Comparison of ENCODE assay signal across 10 mouse cellular contexts in the genomic region with DNA sequence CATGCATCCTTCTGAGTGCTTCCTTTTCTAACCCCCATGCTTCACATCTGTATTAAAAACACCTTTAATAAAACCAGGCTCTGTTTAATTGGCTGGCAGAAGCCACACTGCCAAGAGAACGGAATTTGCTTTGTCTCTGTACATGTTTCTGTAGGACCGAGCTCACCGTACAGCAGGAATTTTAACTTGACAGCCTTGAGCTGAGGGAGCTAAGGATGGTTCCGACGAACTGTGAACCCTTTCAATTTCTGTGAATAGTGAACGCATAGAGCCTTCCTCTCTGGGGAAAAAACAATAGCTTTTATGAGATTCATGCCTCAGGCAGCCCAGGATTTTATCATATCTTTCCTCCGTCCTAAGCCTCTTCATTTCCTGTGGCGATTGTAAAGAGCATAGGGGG. TPM values are rescaled to one million over a fixed set of nuclear protein-coding genes. Genes with fewer than 3 reads are reported as not detected.
DNase-seq lines count a peak whose midpoint lies in the region; ATAC-seq and TF ChIP-seq lines count a peak whose summit lies in the region.
"Had no signal": no experiment of that assay in that cellular context is flagged by ENCODE, and none has a peak within 500 bp of the region (broad histone marks: within the 10 kb centered on the region; RNA-seq: fewer than 3 reads in every experiment).

No protein-coding gene starts in this region.

- TF ChIP-seq CTCF in lung, postnatal 0 days (IDR thresholded peaks at IDR 0.05): no peak

- no peaks in the 10 kb centered on the region for H3K9me3 ChIP-seq in heart, embryonic 13.5 days
- H3K9me3 ChIP-seq in lung, postnatal 0 days (ENCODE audit: low read length): no peaks in the 10 kb centered on the region
- no peaks in the 10 kb centered on the region for H3K9me3 ChIP-seq in limb, embryonic 12.5 days
- H3K9me3 ChIP-seq in stomach, embryonic 14.5 days (ENCODE audit: control insufficient read depth, low read depth, low read length): no peaks in the 10 kb centered on the region

- no peaks in the 10 kb centered on the region for H3K36me3 ChIP-seq in heart, embryonic 13.5 days
- H3K36me3 ChIP-seq in lung, postnatal 0 days (ENCODE audit: insufficient read depth, low read length): no peaks in the 10 kb centered on the region
- no peaks in the 10 kb centered on the region for H3K36me3 ChIP-seq in limb, embryonic 12.5 days
- no peaks in the 10 kb centered on the region for H3K36me3 ChIP-seq in stomach, embryonic 14.5 days (ENCODE audit: control insufficient read depth, insufficient read depth, low read length)

- peak overlapping the region; percentile 61 for H3K9ac ChIP-seq in heart, embryonic 13.5 days
- H3K9ac ChIP-seq in lung, postnatal 0 days (replicated peaks; ENCODE audit: low read depth): no peak overlapping the region
- H3K9ac ChIP-seq in limb, embryonic 12.5 days (replicated peaks): no peak overlapping the region
- H3K9ac ChIP-seq in stomach, embryonic 14.5 days (replicated peaks; ENCODE audit: low read depth, low read length): no peak overlapping the region

- no peak for TF ChIP-seq EP300 in lung, postnatal 0 days (IDR thresholded peaks at IDR 0.05)

- H3K4me1 ChIP-seq in heart, embryonic 13.5 days: peaks cover 13% of the 10 kb centered on the region
- H3K4me1 ChIP-seq in lung, postnatal 0 days (ENCODE audit: insufficient read depth, low read depth, low read length): no peaks in the 10 kb centered on the region; the same call in 1 of the 2 replicates
- H3K4me1 ChIP-seq in limb, embryonic 12.5 days (replicated peaks): peaks cover 10% of the 10 kb centered on the region; the same call in 1 of the 2 replicates
- no peaks in the 10 kb centered on the region; the same call in 1 of the 2 replicates for H3K4me1 ChIP-seq in stomach, embryonic 14.5 days (ENCODE audit: control insufficient read depth, insufficient read depth, low read length)

- no peak for DNase-seq in heart, adult 9 months (ENCODE audit: low spot score in 2 of 2)
- no peak for DNase-seq in lung, postnatal 0 days (ENCODE audit: low spot score)
- no peak for DNase-seq in lung, adult 18-20 months
- no peak for DNase-seq in cerebellum, adult 11-12 months
- no peak for DNase-seq in embryo, embryonic 10.5 days (ENCODE audit: low spot score)
- DNase-seq: thymus, adult 18-20 months had no signal

- H3K27me3 ChIP-seq in heart, embryonic 13.5 days (replicated peaks): peaks cover 24% of the 10 kb centered on the region
- no peaks in the 10 kb centered on the region for H3K27me3 ChIP-seq in lung, postnatal 0 days (replicated peaks; ENCODE audit: insufficient read depth, low read length)
- peaks cover 7% of the 10 kb centered on the region for H3K27me3 ChIP-seq in limb, embryonic 12.5 days
- no peaks in the 10 kb centered on the region for H3K27me3 ChIP-seq in stomach, embryonic 14.5 days (ENCODE audit: control insufficient read depth, insufficient read depth, low read length)

- H3K4me2 ChIP-seq in heart, embryonic 13.5 days: peak overlapping the region; percentile 65
- 0 out of 2 replicates have a peak overlapping the region, but pooled peaks have one; percentile 20 for H3K4me2 ChIP-seq in lung, postnatal 0 days (replicated peaks; ENCODE audit: low read depth, low read length)
- H3K4me2 ChIP-seq in limb, embryonic 12.5 days: peak overlapping the region; percentile 36
- H3K4me2 ChIP-seq in stomach, embryonic 14.5 days (replicated peaks; ENCODE audit: low read depth, low read length): peak overlapping the region; percentile 17; the same call in 1 of the 2 replicates

- ATAC-seq in heart, embryonic 13.5 days (ENCODE audit: extremely low read depth, insufficient number of reproducible peaks, low FRiP score, low TSS enrichment): no peak
- ATAC-seq in lung, postnatal 0 days: no peak
- ATAC-seq in limb, embryonic 12.5 days (ENCODE audit: insufficient number of reproducible peaks, insufficient read depth, low FRiP score, low TSS enrichment, low read depth): no peak
- no peak for ATAC-seq in stomach, embryonic 14.5 days (ENCODE audit: insufficient number of reproducible peaks, insufficient read depth, low FRiP score, low read depth)

- 35% methylated on average over 8 of the region's 8 CpGs for WGBS in heart, embryonic 13.5 days
- WGBS in lung, postnatal 0 days: 39% methylated on average over 8 of the region's 8 CpGs
- 55% methylated on average over 8 of the region's 8 CpGs for WGBS in limb, embryonic 12.5 days
- 37% methylated on average over 8 of the region's 8 CpGs for WGBS in stomach, embryonic 14.5 days

- peak overlapping the region; percentile 49; the same call in 1 of the 2 replicates for H3K27ac ChIP-seq in heart, embryonic 13.5 days (replicated peaks)
- no peak overlapping the region for H3K27ac ChIP-seq in lung, postnatal 0 days (ENCODE audit: low read length)
- no peak overlapping the region for H3K27ac ChIP-seq in limb, embryonic 12.5 days
- H3K27ac ChIP-seq in stomach, embryonic 14.5 days (ENCODE audit: low read length): no peak overlapping the region

- H3K4me3 ChIP-seq in heart, embryonic 13.5 days: peak overlapping the region; percentile 33
- no peak overlapping the region for H3K4me3 ChIP-seq in lung, postnatal 0 days (ENCODE audit: low read depth, low read length)
- H3K4me3 ChIP-seq in limb, embryonic 12.5 days (replicated peaks): no peak overlapping the region
- no peak overlapping the region for H3K4me3 ChIP-seq in stomach, embryonic 14.5 days (ENCODE audit: low read depth, low read length)

RNA-seq across cellular contexts. Expression of a gene that starts 5.6 kb away (rescaled TPM):
- 0.31 and 0.32 TPM in 2 replicates for polyA plus RNA-seq in heart, embryonic 13.5 days (2015; fragmentation: Nextera tagmentation; extraction: Ambion mirVana)
- polyA plus RNA-seq in lung, postnatal 0 days (2015; fragmentation: Nextera tagmentation; extraction: Ambion mirVana): 0.08 and 0.17 TPM in 2 replicates
- 0.69 and 0.78 TPM in 2 replicates for polyA plus RNA-seq in limb, embryonic 12.5 days (2016; fragmentation: Nextera tagmentation; extraction: Ambion mirVana)
- 2.6 and 2.7 TPM in 2 replicates for polyA plus RNA-seq in stomach, embryonic 14.5 days (2014; fragmentation: Nextera tagmentation; extraction: Ambion mirVana)
- polyA plus RNA-seq: C2C12 had no signal

RNA-seq across cellular contexts. Expression of a gene that starts 16.0 kb away (rescaled TPM):
- 7.4 and 7.9 TPM in 2 replicates for polyA plus RNA-seq in heart, embryonic 13.5 days (2015; fragmentation: Nextera tagmentation; extraction: Ambion mirVana)
- polyA plus RNA-seq in lung, postnatal 0 days (2015; fragmentation: Nextera tagmentation; extraction: Ambion mirVana): 11.5 and 13.3 TPM in 2 replicates
- 10.7 and 13.7 TPM in 2 replicates for polyA plus RNA-seq in limb, embryonic 12.5 days (2016; fragmentation: Nextera tagmentation; extraction: Ambion mirVana)
- polyA plus RNA-seq in stomach, embryonic 14.5 days (2014; fragmentation: Nextera tagmentation; extraction: Ambion mirVana): 28.7 and 30.8 TPM in 2 replicates

RNA-seq across cellular contexts. Expression of a gene that starts 27.8 kb away (rescaled TPM):
- polyA plus RNA-seq in heart, embryonic 13.5 days (2015; fragmentation: Nextera tagmentation; extraction: Ambion mirVana): 13.8 and 15.9 TPM in 2 replicates
- 13.6 and 14.1 TPM in 2 replicates for polyA plus RNA-seq in lung, postnatal 0 days (2015; fragmentation: Nextera tagmentation; extraction: Ambion mirVana)
- polyA plus RNA-seq in limb, embryonic 12.5 days (2016; fragmentation: Nextera tagmentation; extraction: Ambion mirVana): 24.0 and 24.2 TPM in 2 replicates
- polyA plus RNA-seq in stomach, embryonic 14.5 days (2014; fragmentation: Nextera tagmentation; extraction: Ambion mirVana): 19.8 and 25.0 TPM in 2 replicates

RNA-seq across cellular contexts. Expression of a gene that starts 30.2 kb away (rescaled TPM):
- 3.0 and 3.2 TPM in 2 replicates for polyA plus RNA-seq in heart, embryonic 13.5 days (2015; fragmentation: Nextera tagmentation; extraction: Ambion mirVana)
- 1.0 and 1.7 TPM in 2 replicates for polyA plus RNA-seq in lung, postnatal 0 days (2015; fragmentation: Nextera tagmentation; extraction: Ambion mirVana)
- polyA plus RNA-seq in limb, embryonic 12.5 days (2016; fragmentation: Nextera tagmentation; extraction: Ambion mirVana): 6.9 and 7.0 TPM in 2 replicates
- 6.0 and 6.6 TPM in 2 replicates for polyA plus RNA-seq in stomach, embryonic 14.5 days (2014; fragmentation: Nextera tagmentation; extraction: Ambion mirVana)
